Mouse (Mus musculus): ENCODE measurements at regions not wholly inside any gene's neighbourhood (a gene's known extent, or its start where the extent isn't known, plus 50 kb on each side); places are given as distances from the start of the nearest gene placed in this dataset.

GRCm38 (mm10) chr2:30667468-30667867, 72.6 kb downstream of the Cstad start:
- no peak for TF ChIP-seq POLR2A (IDR thresholded peaks at IDR 0.05; ENCODE audit: control insufficient read depth in 1 of 2, insufficient read depth in 1 of 2, low read depth in 1 of 2, low read length in 2 of 2, poor library complexity in 1 of 2)
- TF ChIP-seq JUND (IDR thresholded peaks at IDR 0.05; ENCODE audit: low read depth, low read length), result no peak
- TF ChIP-seq CTCF (IDR thresholded peaks at IDR 0.05 in 2 of 3, conservative IDR thresholded peaks at IDR 0.05 in 1 of 3; ENCODE audit: control insufficient read depth in 1 of 3, insufficient read depth in 1 of 3, low read depth in 2 of 3, low read length in 3 of 3, poor library complexity in 1 of 3, severe bottlenecking in 1 of 3), result no peak
- no peak for TF ChIP-seq RCOR1 (IDR thresholded peaks at IDR 0.05; ENCODE audit: low read depth, low read length)
- no peak for TF ChIP-seq POLR2AphosphoS2 (IDR thresholded peaks at IDR 0.05; ENCODE audit: low read length)
- TF ChIP-seq E2F4 (IDR thresholded peaks at IDR 0.05; ENCODE audit: borderline replicate concordance, low read depth, low read length), result no peak
- TF ChIP-seq ETS1 (IDR thresholded peaks at IDR 0.05; ENCODE audit: low read depth, low read length), result no peak
- TF ChIP-seq MAFK (IDR thresholded peaks at IDR 0.05; ENCODE audit: borderline replicate concordance, low read depth, low read length), result no peak
- no peak for TF ChIP-seq NRF1 (IDR thresholded peaks at IDR 0.05; ENCODE audit: insufficient read depth, low read depth, low read length, poor library complexity, severe bottlenecking)
- no peak for TF ChIP-seq GABPA (IDR thresholded peaks at IDR 0.05; ENCODE audit: low read depth, low read length)
- no peak for TF ChIP-seq CHD2 (IDR thresholded peaks at IDR 0.05; ENCODE audit: low read length)
- TF ChIP-seq UBTF (IDR thresholded peaks at IDR 0.05; ENCODE audit: borderline replicate concordance, insufficient read depth, low read depth, low read length), result no peak
- TF ChIP-seq ZC3H11A (IDR thresholded peaks at IDR 0.05; ENCODE audit: low read depth, low read length), result no peak
